Mouse (Mus musculus) heart, postnatal 0 days (tissue): ENCODE measurements around the gene Bcl2l15.

Experiments
- CTCF ChIP-seq: IDR thresholded peaks from 2 replicates; pipeline ENCODE4 v1.5.1; 2016; ENCODE audit warnings: antibody characterized with exemption, control low read depth, low read depth
- EP300 ChIP-seq: IDR thresholded peaks from 2 replicates; pipeline ENCODE4 v1.6.1; 2016; ENCODE audit warnings: antibody characterized with exemption, low read depth

DNA sequence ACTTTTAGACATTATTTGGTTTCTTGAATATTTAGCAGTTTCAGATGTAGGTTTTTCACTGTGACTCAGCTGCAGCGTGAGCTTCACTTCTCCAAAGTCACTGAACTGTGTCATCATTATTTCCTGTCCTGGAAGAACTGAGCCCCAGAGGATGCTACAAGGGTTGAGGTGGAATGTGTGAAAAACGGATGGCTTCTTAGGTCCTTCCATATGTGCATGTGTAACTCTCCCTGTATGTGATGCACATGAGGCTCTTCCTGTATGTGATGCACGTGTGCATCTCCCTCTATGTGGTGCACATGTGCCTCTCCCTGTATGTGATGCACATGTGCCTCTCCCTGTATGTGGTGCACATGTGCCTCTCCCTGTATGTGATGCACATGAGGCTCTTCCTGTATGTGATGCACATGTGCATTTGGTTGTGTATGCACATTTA lies 40.3 kb downstream of the Bcl2l15 start:
- TF ChIP-seq CTCF: no peak
- TF ChIP-seq EP300: no peak
